Mouse (Mus musculus) MEL (cell line): ENCODE measurements at regions not wholly inside any gene's neighbourhood (a gene's known extent, or its start where the extent isn't known, plus 50 kb on each side); places are given as distances from the start of the nearest gene placed in this dataset.

Experiments used
- BHLHE40 ChIP-seq: IDR thresholded peaks from 2 replicates; pipeline ENCODE4 v1.6.1; 2012; ENCODE audit warnings: low read depth, mild to moderate bottlenecking, inconsistent platforms, low read length, improper control_type of control experiment, borderline replicate concordance
- CTCF ChIP-seq, 3 experiments: IDR thresholded peaks in 2 of 3; conservative IDR thresholded peaks in 1 of 3; 2 replicates each; pipeline ENCODE4 v1.5.1; 2011 to 2012; ENCODE audit warnings: low read length in 3 of 3, low read depth in 2 of 3, mild to moderate bottlenecking in 2 of 3, improper control_type of control experiment in 1 of 3, inconsistent platforms in 1 of 3, mixed read lengths in 1 of 3, moderate library complexity in 1 of 3; ENCODE audit not compliant: control insufficient read depth in 1 of 3, insufficient read depth in 1 of 3, poor library complexity in 1 of 3, severe bottlenecking in 1 of 3
- E2F4 ChIP-seq: IDR thresholded peaks from 2 replicates; pipeline ENCODE4 v1.6.1; 2011; ENCODE audit warnings: low read depth, low read length, improper control_type of control experiment, borderline replicate concordance
- EP300 ChIP-seq, 2 experiments: IDR thresholded peaks; 2 replicates each; pipeline ENCODE4 v1.6.1; 2011; ENCODE audit warnings: improper control_type of control experiment in 2 of 2, low read length in 2 of 2, low read depth in 1 of 2, mild to moderate bottlenecking in 1 of 2
- KAT2A ChIP-seq: conservative IDR thresholded peaks from 2 replicates; pipeline ENCODE4 v1.6.1; 2012; ENCODE audit warnings: low read depth, low read length, improper control_type of control experiment, inconsistent platforms
- POLR2A ChIP-seq, 2 experiments: IDR thresholded peaks; 2 replicates each; pipeline ENCODE4 v1.6.1; 2011 to 2012; ENCODE audit warnings: low read length in 2 of 2, mild to moderate bottlenecking in 2 of 2, control low read depth in 1 of 2, improper control_type of control experiment in 1 of 2, low read depth in 1 of 2, moderate library complexity in 1 of 2; ENCODE audit not compliant: control insufficient read depth in 1 of 2, insufficient read depth in 1 of 2, poor library complexity in 1 of 2

DNA sequence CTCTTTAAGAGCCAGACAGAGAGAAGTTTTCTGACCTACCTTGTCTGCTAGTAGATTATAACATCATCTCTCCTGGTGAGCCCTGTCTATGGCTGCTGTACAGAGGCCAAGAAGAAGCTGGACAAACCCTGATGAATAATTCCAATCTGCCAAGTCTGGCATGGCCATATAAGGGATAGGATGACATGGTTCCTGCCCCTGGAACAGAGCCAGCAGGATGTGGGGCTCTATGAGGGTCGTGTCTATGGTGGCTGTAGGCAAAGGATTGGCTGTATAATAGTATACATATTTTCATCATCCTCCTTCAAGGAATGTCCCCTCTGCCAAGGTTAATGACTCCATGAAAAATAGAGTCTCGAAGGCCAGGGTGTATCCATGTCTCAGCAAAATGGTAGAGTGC is 75.4 kb upstream of the Cntn1 start:
- TF ChIP-seq POLR2A (IDR thresholded peaks at IDR 0.05; ENCODE audit: control insufficient read depth in 1 of 2, insufficient read depth in 1 of 2, low read depth in 1 of 2, low read length in 2 of 2, poor library complexity in 1 of 2) (no peak), EP300 (IDR thresholded peaks at IDR 0.05; ENCODE audit: low read depth in 1 of 2, low read length in 2 of 2) (no peak), CTCF (IDR thresholded peaks at IDR 0.05 in 2 of 3, conservative IDR thresholded peaks at IDR 0.05 in 1 of 3; ENCODE audit: control insufficient read depth in 1 of 3, insufficient read depth in 1 of 3, low read depth in 2 of 3, low read length in 3 of 3, poor library complexity in 1 of 3, severe bottlenecking in 1 of 3) (no peak), KAT2A (no peak), E2F4 (no peak), BHLHE40 (no peak)
